Mouse (Mus musculus): ENCODE data around the gene Glp2r.

The Glp2r gene

DNA sequence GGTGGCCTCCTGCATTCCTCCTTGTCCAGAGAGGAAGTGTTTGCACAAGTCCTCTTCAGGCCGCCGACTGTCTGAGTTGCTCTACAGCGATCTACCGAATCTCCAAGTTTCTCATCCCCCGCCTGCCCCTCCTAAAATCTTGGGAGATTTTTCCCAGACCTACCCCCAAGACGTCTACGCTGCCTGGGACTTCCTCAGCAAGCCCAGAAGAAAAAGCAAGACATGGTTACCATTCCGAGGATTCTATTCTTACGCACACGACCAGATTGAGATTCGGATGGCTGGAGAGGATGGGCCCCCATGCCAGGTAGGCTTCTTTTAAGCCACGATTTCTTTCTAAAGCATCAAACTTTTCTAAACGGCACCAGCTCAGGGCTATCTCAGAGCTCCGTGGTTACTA lies at the start of gene Glp2r:
TSS of gene Glp2r (minus strand) at position 101 of the 400 bp plus-strand sequence.
- DNase-seq (ENCODE audit: low spot score in 2 of 2) = no peak

DNA sequence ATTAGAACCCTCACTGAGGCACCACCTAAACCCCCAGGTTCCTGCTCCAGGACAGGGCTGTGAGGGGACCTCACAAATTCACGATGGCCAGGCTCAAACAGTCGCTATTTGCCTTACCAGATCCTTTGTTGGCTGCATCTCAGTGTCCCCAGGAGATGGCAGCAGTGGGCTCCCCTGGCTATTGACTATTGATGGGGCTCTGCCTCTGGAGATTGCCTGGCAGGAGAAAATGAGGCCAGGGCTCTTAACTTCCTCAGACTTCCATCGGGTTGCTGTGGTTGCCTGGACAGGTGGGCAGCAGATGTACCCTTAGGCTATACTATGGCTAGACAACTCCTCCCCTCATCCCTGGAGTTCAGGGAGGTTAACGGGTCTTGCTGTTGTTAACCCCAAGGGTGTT lies 49.3 kb upstream of the Glp2r start:
- peak in 1 of 2 experiments; percentile 30 for DNase-seq (ENCODE audit: low spot score in 2 of 2)

DNA sequence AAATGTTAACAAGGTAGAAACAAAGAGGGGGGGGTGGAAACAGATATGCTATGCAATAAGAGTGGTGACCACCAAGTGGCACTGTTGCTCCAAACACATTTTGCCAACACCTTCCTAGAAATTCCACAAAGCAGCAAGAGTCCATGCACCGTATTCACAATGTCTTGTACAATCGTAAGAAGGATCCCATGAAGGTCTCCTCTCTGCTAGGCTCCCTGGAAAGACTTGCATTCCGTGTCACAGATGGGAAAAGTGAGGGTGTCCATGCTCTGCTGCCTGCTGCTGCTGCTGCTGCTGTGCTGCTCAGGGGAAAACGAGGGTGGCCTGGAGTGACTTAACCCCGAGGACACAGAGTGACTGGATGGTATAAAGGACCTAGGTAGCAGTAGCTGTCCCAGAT lies 48.7 kb upstream of the Glp2r start:
- DNase-seq (ENCODE audit: low spot score in 2 of 2) = no peak

DNA sequence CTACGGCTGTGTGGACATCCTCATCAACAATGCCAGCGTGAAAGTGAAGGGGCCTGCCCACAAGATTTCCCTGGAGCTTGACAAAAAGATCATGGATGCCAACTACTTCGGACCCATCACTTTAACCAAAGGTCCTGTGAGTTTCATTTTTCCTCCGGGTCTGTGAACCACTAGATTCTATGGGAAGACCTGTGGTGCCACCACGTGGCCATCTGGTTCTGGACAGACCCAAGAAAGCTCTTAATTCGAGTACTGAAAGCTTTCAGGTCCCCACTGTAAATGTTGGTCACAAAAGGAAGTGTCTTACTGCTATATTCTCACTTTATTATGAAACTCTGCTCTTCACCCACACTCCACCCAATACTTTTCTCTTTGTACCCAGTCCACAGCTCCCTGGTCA lies 40.6 kb upstream of the Glp2r start:
- DNase-seq (ENCODE audit: low spot score in 2 of 2) = no peak

DNA sequence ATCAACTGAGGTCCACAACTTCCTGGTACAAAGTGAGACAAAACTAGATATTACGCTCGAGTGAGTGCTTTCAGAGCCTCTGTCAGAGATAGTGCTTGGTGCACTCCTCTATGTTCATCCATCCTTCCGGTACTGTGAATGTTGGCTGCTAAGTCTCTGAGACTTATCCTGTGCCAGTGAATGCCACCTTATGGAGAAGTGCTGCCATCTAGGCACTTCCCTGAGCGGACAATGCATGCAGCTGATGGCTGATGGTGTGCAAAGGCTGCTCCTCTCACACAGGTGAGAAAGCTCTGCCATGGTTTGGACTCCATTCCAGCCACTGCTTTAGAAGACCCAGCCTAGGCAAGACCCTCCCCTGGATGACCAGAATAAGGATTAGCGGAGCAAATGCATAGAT lies 37.1 kb upstream of the Glp2r start:
- no peak for DNase-seq (ENCODE audit: low spot score in 2 of 2)

GRCm38 (mm10) chr11:67806832-67807597 lies 36.1 kb upstream of the Glp2r start:
- no peak for DNase-seq (ENCODE audit: low spot score in 2 of 2)

DNA sequence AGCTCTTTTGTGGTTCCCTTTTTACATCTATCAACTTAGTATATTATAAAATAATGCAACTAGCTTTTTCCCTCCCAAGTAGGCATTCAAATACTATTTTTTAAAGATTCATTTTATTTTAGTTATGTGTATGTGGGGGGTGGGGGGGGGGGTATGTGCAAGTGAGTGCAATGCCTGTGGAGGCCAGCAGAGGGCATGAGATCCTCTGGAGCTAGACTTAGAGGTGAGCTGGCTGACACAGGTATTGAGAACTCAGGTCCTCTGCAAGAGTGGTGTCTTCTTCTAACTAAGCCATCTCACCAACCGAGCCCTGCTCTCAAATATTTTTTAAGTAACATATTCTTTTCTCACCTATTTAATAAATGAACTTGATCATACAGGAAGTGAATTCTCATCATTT lies 34.6 kb upstream of the Glp2r start:
- no peak for DNase-seq (ENCODE audit: low spot score in 2 of 2)

GRCm38 (mm10) chr11:67801169-67801568 lies 30.2 kb upstream of the Glp2r start:
- DNase-seq (ENCODE audit: low spot score in 2 of 2) = no peak

DNA sequence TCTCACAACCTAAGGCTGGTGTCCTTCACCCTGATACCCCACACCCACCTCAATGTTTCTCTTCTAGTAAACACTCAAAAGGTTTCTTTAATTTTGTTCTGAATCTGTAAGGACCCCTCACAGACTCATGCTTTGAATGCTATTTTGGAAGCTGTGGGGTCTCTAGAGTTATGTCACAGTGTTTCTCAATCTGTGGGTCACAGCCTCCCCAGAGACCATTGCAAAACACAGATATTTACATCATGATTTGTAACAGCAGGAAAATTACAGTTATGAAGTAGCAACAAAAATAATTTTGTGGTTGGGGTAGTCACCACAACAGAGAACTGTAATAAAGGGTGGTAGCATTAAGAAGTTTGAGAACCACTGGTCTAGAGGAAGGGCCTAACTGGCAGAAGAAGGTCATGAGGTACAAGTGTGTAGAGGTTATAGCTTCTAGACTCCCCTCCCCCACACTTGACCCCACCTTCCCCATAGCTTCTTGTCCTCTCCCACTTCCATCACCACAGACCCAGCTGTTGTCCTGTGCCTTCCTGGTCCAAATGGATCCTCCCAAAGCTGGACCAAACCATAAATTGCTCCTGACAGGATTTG lies 29.3 kb upstream of the Glp2r start:
- DNase-seq (ENCODE audit: low spot score in 2 of 2) = no peak

- DNase-seq (ENCODE audit: low spot score in 2 of 2) = no peak
Observed at GRCm38 (mm10) chr11:67797931-67798330, 27.0 kb upstream of the Glp2r start, which contains the start of gene Dhrs7c. Gene Dhrs7c, plus strand, starts transcription at chr11:67798187.

- no peak for DNase-seq (ENCODE audit: low spot score in 2 of 2)
Observed at GRCm38 (mm10) chr11:67790182-67790581, 19.2 kb upstream of the Glp2r start.

DNA sequence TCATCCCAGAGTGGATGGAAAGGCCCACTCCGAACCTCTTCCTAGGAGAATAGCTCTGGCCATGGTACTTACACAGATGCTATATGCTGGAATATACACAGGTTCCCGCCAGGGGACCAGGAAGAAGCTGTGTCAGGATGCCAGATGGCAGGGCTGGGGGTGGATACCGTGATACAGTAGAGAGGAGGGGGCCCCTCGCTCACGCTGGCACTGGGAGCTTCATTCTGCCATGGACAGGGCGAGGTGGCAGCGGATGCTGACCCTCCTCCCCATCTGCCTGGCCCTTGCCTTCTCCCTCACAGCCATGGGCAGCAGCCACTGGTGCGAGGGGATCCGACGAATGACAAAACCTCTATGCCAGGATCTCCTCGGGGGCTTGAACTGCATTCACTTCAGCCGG lies 3.4 kb upstream of the Glp2r start, which contains the start of gene Gsg1l2:
TSS of gene Gsg1l2 (plus strand) at position 230 of the 400 bp plus-strand sequence.
- no peak for DNase-seq (ENCODE audit: low spot score in 2 of 2)

DNA sequence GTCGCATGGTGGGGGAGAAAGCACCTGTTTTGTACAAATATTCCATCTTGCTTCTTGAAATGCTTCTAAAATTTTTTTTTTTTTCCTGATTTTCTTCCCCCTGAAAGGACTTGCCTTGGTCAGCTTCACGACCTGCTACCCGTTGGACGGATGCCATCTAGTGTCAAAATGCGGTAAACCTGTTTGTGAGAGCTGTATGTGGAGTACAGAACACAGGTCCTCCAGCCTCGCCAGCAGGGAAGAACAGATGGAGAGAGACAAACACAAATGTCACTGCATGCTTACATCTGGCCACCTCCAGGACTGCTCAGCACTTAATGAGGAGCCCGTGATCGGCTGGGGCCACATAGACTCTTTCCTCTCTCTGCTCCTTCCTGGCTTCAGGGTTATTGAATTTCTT lies 1.6 kb upstream of the Glp2r start:
- no peak for DNase-seq (ENCODE audit: low spot score in 2 of 2)

- no peak for DNase-seq (ENCODE audit: low spot score in 2 of 2)
Observed at GRCm38 (mm10) chr11:67771691-67772090, 738 bp upstream of the Glp2r start.

DNA sequence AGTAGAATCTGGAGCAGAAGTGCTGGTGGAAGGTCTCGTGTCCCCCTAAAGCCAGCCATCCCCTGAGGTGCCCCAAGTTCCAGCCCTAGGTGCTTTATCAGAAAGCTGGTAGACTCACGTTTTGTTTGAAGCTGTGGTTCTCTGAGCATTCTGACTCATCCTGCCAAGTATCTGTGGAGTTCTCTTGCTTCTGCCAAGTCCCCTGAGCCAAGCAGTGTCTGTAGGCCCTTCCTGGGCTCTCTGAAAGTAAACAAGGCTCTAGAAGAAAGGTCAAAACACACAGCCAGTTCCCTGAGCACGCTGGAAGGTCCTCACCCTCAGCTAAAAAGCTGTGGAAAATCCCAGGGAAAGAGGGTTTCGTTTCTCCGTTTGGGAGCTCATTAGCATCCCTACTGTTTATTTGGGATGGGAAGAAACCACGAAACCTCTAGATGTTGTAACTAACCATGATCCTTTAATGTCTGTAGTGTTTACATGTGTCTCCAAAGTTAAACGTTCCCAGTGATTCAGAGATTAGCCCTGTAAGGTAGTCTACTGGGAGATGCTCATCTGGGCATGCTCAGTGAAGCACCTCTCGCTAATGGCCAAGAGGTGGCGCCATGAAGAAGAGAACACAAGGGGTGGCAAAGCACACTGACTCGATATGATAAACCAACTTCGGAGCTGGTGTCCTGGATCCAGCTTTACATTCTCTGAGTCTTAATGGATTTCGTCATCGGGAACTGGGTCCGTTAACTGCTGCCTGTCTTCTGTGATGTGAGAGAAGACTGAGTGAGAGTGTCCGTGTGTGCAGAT lies 13.4 kb downstream of the Glp2r start:
- DNase-seq (ENCODE audit: low spot score in 2 of 2) = no peak

GRCm38 (mm10) chr11:67756287-67756686 lies 14.7 kb downstream of the Glp2r start:
- no peak for DNase-seq (ENCODE audit: low spot score in 2 of 2)

DNA sequence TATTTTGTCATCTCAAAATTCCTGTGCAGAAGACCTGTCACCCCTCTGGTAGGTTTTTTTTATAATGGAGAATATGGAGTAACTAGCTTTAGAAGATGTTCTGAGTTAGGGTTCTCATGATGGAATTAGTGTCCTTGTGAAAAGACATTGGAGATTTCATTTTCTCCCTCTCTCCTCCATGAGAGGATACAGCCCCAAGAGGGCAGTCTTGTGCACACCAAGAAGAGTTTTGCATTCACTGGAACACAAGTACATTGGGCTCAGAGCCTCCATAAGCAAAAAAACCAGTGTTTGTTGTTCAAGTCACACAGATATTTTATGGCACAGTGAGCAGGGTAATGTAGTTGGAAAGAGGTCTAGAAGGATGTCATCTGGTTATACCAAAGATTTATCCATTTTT lies 29.4 kb downstream of the Glp2r start:
- no peak for DNase-seq (ENCODE audit: low spot score in 2 of 2)

GRCm38 (mm10) chr11:67738846-67739490 lies 32.0 kb downstream of the Glp2r start:
- DNase-seq (ENCODE audit: low spot score in 2 of 2) = no peak

- DNase-seq (ENCODE audit: low spot score in 2 of 2) = no peak
Observed at GRCm38 (mm10) chr11:67738345-67738744, 32.6 kb downstream of the Glp2r start.

DNA sequence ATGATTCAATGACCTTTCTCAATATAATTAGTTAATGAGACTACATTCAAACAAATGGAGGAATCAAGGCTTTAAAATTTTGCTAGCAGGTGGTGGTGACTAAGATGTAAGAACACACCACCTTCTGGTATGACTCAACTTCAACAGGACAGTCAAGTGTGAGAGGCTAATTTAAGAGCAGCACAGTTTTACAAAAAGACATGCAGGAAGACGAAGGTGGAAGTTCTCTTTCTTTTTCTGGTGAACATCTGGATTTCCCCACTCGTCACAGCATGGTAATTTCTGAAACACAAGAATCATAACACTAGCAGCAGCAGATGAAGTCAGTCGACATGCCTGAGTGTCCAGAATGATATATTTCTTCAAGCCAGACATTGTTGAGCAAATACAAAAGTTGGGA lies 36.4 kb downstream of the Glp2r start:
- DNase-seq (ENCODE audit: low spot score in 2 of 2) = no peak

- DNase-seq (ENCODE audit: low spot score in 2 of 2) = no peak
Observed at GRCm38 (mm10) chr11:67733726-67734125, 37.2 kb downstream of the Glp2r start.

GRCm38 (mm10) chr11:67731056-67731455 lies 39.9 kb downstream of the Glp2r start:
- no peak for DNase-seq (ENCODE audit: low spot score in 2 of 2)

Data from spleen, postnatal 10 days (tissue).